Comparison of ENCODE assay signal across 25 mouse cellular contexts in the genomic region with DNA sequence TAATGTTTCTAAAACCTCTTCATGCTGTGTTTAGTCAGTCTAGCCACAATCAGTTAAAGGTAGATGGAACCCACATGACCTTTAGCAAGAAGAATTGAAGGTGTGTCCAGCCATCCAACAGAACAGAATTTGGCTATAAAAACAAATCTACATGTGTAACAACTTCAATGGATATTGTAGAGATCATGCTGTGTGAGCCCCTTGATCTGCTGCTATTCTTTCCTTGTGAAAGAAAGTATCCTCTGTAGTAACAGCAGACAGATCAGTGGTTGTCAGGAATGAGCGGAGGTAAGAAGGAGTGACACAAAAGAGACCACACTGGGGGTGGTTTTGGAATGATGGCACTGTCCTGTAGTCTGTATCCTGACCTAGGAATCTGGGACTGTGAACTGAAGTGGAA.
"Had no signal": no experiment of that assay in that cellular context is flagged by ENCODE, and none has a peak within 500 bp of the region (broad histone marks: within the 10 kb centered on the region; RNA-seq: fewer than 3 reads in every experiment).

No protein-coding gene starts in this region.

- H3K9ac ChIP-seq: heart, embryonic 13.5 days; heart, embryonic 15.5 days; hindbrain, embryonic 13.5 days; hindbrain, embryonic 15.5 days; kidney, embryonic 15.5 days; limb, embryonic 13.5 days; limb, embryonic 15.5 days; liver, embryonic 12.5 days; liver, embryonic 14.5 days had no signal

- H3K36me3 ChIP-seq: heart, embryonic 13.5 days; heart, embryonic 15.5 days; hindbrain, embryonic 13.5 days; hindbrain, embryonic 15.5 days; kidney, embryonic 15.5 days; limb, embryonic 13.5 days; limb, embryonic 15.5 days; liver, embryonic 12.5 days had no signal

- H3K9me3 ChIP-seq: heart, embryonic 13.5 days; heart, embryonic 15.5 days; hindbrain, embryonic 13.5 days; hindbrain, embryonic 15.5 days; kidney, embryonic 15.5 days; limb, embryonic 13.5 days; limb, embryonic 15.5 days; liver, embryonic 12.5 days had no signal

- H3K4me1 ChIP-seq: heart, embryonic 13.5 days; heart, embryonic 15.5 days; hindbrain, embryonic 15.5 days; liver, embryonic 12.5 days had no signal

- ATAC-seq: hindbrain, postnatal 0 days; intestine, embryonic 16.5 days; liver, embryonic 12.5 days had no signal

- H3K27ac ChIP-seq: heart, embryonic 13.5 days; heart, embryonic 15.5 days; hindbrain, embryonic 13.5 days; hindbrain, embryonic 15.5 days; hindbrain, postnatal 0 days; kidney, embryonic 15.5 days; kidney, postnatal 0 days; limb, embryonic 13.5 days; limb, embryonic 15.5 days; liver, embryonic 12.5 days; liver, embryonic 14.5 days had no signal

- DNase-seq: gastrocnemius, postnatal 14 days; gastrocnemius, postnatal 36 days; heart, adult 18-20 months; heart, postnatal 14 days; heart, postnatal 36 days; kidney, adult 11 months; kidney, adult 2 months; kidney, adult 9 months; kidney, postnatal 14 days; kidney, postnatal 36 days; layer of hippocampus, adult 9-11 months; layer of hippocampus, postnatal 36 days; left cerebral cortex, postnatal 4 days had no signal

- H3K4me3 ChIP-seq: heart, embryonic 13.5 days; heart, embryonic 15.5 days; hindbrain, embryonic 13.5 days; hindbrain, embryonic 15.5 days; kidney, embryonic 15.5 days; limb, embryonic 13.5 days; limb, embryonic 15.5 days; liver, embryonic 12.5 days had no signal
